Mouse (Mus musculus) B cell, adult (primary cell): Measurements from ENCODE around the gene Ldlr. TPM values are rescaled to one million over a fixed set of nuclear protein-coding genes. Genes with fewer than 3 reads are reported as not detected.

ENCODE experiments used
- total RNA-seq: library from RNA; stranded (reverse); gene quantifications from 4 replicates; pipeline ENCODE4 v1.2.4, GENCODE M21; 2023; ENCODE audit not compliant: inconsistent age

The Ldlr gene
- 12.0 to 21.0 TPM (median 19.3 TPM) in 4 replicates for total RNA-seq

DNA sequence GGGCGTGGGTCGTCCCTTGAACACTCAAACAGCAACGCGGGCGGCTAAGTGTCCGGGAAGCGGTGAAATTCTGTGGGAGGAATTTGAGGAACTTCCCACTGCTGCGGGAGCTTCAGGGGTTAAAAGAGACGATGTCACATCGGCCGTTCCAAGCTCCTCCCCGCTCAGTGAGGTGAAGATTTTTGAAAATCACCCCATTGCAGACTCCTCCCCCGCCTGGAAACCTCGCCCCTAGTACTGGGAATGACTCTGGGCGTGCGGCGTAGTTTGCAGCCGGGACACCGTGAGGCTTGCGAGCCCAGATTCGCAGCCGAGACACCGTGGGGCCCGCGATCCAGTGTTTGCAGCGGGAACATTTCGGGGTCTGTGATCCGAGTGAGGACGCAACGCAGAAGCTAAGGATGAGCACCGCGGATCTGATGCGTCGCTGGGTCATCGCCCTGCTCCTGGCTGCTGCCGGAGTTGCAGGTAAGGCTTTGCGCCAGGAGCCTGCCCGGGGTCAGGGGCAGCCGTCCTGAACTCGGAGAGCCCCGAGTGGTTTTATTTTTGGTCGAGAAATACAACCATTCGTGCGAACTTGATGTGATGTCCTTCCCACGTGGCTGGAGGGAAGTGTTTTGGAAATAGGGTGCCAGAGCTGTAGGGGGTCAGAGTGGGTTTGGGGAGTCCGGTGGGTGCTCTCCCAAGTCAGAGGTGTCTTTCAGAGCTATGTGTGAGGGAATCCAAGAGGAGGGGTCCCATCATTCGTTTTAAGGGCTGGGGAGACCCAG, at the start of gene Ldlr:
TSS of gene Ldlr (plus strand) at position 107 of the 770 bp plus-strand sequence.

DNA sequence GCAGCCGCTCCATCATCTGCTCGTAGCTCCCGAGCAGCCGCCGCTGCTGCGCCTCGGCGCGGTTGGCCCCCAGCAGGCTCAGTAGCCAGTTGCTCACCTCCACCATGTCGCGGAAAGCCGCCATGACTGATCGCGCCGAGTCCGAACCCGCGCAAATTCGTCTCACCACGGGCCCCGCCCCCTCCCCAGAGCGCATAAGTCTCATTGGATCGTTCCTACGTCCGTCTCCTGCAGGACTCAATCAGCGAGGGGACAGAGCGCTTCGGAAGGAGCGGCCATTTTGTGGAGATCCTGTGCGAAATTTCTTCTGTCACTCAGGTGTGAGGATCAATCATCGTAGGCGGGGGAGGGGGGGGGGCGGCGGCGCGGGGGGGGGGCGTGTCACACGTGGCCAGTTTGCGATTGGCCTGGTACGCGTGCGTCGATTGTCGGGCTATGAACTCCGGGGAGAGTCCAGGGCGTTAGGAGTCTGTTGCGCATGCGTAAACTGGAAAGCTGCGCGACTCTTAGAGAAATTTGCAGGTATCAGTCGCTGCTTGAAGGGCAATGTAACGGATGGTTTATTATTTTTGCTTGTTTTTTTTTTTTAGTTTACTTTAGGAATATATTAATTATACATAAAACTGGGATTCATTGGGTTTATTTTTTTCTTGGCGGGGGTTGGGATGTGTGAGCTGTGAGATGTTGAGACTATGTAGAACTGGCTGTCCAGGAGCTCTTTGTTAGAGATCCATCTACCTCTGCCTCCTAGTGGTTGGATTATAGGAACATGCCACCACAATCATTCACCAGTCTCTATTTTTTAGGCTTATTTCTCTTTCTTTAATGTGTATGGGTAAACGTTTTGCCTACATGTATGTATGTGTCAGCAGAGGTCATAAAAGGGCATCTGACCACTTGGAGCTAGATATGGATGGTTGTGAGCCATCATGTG, 37.1 kb downstream of the Ldlr start, which contains the start of gene Spc24:
TSS of gene Spc24 (minus strand) at position 149 of the 934 bp plus-strand sequence.

GRCm38 (mm10) chr9:21798345-21799009, 75.2 kb downstream of the Ldlr start, which contains the start of gene Kank2:
Gene Kank2, minus strand, starts transcription at chr9:21798744.

Other genes starting within 250 kb of the Ldlr start
- gene Tmed1, start 213.2 kb upstream of the Ldlr start, total RNA-seq = 8.1 to 10.4 TPM (median 9.8 TPM) in 4 replicates
- 123 to 137 TPM (median 129 TPM) in 4 replicates for gene AB124611, start 197.3 kb upstream of the Ldlr start, total RNA-seq
- gene Carm1, start 176.6 kb upstream of the Ldlr start, total RNA-seq = 65.0 to 70.0 TPM (median 68.5 TPM) in 4 replicates
- 28.7 to 35.2 TPM (median 32.7 TPM) in 4 replicates for gene Timm29, start 130.8 kb upstream of the Ldlr start, total RNA-seq
- 14.7 to 16.0 TPM (median 15.3 TPM) in 4 replicates for gene Yipf2, start 130.7 kb upstream of the Ldlr start, total RNA-seq
- gene Smarca4, start 107.3 kb upstream of the Ldlr start, total RNA-seq = 91.8 to 106 TPM (median 103 TPM) in 4 replicates
- 1.4 to 4.4 TPM (median 3.2 TPM) in 4 replicates for gene Spc24, start 36.8 kb downstream of the Ldlr start, total RNA-seq
- gene Kank2, start 75.3 kb downstream of the Ldlr start, total RNA-seq = 0.09 to 0.19 TPM (median 0.10 TPM) in 3 of 4 replicates, not detected in the other
- gene Angptl8, start 112.0 kb downstream of the Ldlr start, total RNA-seq = not detected in 4 replicates
- 11.6 to 16.2 TPM (median 12.1 TPM) in 4 replicates for gene Dock6, start 129.2 kb downstream of the Ldlr start, total RNA-seq
- gene Rab3d, start 194.7 kb downstream of the Ldlr start, total RNA-seq = 3.8 to 5.1 TPM (median 4.2 TPM) in 4 replicates
- not detected in 4 replicates for gene Ccdc159, start 204.0 kb downstream of the Ldlr start, total RNA-seq
- gene Tmem205, start 204.1 kb downstream of the Ldlr start, total RNA-seq = 0.67 TPM in 1 of 4 replicates, not detected in the others
- gene Plppr2, start 213.6 kb downstream of the Ldlr start, total RNA-seq = 0.63 to 1.7 TPM (median 1.1 TPM) in 4 replicates
- gene Swsap1, start 232.3 kb downstream of the Ldlr start, total RNA-seq = 8.1 to 10.0 TPM (median 9.1 TPM) in 4 replicates
- 0.30 to 0.60 TPM in 2 of 4 replicates, not detected in the others for gene Epor, start 240.0 kb downstream of the Ldlr start, total RNA-seq